Mouse (Mus musculus) cerebellum, adult 9-10 months (tissue): Measurements from ENCODE around the gene Spaca7.
"Not testable (repeated sequence)": the region's sequence is repeated elsewhere in the genome, so short reads cannot be mapped to it uniquely, and the experiment has no call there.

Experiments used
- DNase-seq: peaks from one replicate; pipeline ENCODE4 v3.0.0; 2022

Spaca7 gene

DNA sequence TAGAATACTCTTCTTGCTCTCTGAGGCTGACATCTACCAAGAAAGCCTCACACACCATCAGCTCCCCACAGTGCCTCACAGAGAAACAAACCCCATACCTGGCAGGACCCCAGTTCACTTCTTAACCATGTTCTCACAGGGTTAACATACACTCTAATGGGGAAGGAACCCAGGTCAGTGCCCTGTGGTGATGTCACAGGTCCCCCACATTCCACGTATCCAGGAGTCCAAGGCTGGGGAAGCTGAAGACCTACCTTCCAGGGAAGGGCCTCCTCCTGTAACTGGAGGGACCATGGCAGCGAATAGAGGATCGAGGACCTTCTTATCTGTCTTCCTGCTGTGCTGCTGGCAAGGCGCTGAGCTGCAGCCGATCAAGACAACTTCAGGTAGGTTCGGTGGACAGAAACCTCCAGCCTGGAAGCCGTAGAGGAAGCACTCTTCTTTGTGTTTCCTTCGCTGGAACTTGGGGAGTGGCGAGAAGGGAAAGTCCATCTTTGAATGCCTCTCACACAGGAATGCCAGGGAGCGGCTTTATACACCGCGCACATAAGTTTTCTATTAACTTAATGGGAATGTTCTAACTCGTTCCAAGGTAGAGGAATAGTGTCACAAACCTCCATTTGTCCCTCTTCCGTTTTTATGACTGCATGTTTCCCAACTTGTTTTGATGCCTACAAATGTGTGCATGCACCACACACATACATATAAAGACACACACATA, at the start of gene Spaca7:
TSS of gene Spaca7 (plus strand) at position 216 of the 721 bp plus-strand sequence.
- no peak for DNase-seq

DNA sequence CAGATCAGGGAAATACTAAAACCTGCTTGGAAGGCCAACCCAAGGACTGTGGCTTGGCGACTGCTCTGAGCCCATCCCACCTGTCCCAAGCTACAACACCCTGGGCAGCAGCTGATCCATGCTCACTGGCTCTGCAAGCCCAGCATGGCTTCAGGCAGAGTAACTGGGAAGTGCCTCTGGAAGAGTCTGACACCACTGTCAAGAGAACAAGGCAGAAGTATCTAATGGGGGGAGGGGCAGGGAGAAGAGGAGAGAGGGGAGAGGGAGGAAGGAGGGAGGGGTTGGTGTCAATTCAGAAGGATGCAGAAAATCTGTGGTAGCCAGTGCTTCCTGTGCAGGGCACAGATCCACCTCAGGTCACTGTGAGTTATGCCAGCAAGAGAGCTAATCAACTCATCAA, 48.5 kb upstream of the Spaca7 start:
- DNase-seq: no peak

DNA sequence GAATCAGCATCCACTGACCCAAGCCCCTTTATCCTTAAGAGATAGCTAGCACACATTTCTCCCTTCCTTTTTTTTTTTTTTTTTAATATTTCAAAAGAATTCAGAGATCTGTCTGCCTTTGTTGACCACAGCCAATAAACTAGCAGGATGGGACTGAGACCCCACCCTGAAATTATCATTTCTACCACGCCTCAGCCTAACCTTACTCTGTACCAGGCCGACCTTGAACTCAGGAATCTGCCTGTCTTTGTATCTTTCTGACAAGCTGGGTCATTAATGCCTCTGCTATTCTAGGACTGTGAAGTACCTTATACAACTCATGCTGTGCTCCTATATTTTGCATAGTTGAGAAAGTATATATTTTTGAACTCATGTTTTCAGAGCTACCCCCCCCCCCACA, 44.2 kb upstream of the Spaca7 start:
- DNase-seq: no peak

DNA sequence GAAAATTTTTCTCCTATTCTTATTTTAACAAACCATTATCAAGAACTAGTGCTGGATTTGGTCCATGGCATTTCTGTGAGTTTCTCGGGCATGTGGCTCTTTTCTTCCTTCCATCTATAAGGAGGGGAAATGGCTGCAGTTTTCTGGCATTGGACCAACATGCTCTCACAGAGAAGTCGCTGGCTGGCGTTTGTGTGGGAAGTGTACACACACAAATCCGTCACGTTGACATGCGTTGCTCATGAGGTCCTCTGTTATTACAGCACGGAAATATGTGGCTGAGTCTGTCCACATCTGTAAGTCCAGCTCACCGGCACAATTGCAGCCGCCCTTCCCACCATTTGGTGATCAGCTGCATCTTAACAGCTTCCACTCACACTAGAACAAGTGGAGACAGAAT, 37.2 kb upstream of the Spaca7 start:
- no peak for DNase-seq

DNA sequence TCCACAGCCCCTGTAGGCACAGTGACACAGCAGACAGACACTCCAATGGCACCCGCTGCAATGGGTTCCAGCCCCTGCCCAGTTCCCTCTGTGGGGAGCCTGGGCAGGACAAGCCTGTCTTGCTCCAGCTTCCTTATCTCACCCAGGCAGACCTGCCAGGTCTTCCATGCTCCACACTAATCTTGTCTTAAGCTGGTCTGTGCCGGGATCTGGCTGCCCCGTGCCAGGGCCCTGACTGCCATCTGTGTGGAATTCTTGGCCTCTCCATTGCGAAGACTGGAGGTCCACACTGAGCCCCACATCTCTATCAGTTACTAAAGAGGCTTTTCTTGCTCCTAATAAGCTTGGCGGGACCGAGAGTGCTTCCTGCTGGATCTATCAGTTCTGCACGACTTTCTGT, 36.5 kb upstream of the Spaca7 start:
- DNase-seq: no peak

DNA sequence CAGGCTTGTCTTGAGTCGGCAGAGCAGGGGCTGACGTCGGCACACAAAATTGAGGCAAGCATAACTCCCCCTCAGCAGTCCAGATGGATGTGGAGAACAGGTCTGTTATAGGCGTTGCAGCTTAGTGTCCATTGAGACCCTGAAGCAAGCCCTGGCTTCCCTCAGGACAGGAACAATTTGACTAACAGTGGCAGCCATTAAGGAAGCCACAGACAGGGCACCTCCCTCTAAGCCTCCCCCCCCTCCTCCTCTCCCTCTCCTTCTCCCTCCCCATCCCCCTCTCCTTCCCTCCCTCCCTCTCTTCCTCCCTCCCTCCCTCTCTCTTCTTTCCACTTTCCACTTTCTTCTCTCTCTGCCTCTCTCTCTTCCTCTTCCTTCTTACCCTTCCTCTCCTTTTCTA, 27.6 kb upstream of the Spaca7 start:
- no peak for DNase-seq

DNA sequence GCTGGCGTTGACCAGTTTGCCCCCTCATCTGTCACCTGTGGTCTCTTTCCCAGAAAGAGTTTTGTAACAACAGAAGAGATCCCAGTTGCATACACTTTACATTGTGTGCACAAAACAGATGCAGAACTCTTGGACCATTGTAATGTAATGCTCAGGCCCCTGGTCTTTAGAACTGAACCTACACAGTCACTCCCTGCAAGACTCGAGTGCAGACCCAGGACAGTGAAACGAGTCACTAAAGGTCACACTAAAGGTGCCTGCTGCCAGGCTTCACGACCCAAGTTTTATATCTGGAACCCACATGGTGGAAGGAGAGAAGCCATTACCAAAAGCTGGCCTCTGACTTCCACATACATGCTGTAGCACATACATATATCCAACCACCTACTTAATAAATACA, 27.2 kb upstream of the Spaca7 start:
- DNase-seq: no peak

DNA sequence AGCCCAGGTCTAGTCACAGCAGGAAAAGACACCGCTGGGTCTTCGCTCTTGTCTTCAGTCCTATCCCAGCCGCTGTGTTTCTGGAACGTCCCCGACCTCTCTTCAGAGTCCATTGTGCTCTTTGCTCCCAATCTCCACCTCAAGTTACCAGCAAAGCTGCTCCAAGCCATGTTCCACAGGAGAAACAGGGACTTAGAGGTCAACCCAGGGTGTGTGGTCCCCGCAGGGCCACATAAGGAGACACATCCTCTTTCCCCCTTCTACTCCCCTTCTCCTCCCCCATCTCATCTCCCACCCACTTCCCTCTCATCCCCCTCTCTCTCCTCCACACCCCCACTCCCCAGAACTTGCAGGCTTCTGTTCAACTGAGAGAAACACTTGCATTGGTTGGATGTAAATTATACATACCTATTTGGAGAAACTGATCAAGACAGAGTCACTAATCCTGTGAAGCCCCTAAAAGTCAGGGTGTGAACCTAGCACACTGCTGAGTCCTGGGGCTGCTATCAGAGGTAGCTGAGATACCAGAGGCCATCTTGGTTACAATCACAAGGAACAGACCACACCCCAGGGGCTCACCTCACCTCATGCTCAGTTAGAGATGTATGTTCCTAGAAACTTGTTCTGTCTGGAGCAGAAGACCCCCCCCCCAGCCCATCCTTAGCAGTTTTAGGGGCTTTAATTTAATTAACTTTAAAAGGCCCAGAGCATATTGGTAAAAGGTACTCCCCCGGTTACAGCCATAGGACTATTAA, 25.2 kb upstream of the Spaca7 start:
- no peak for DNase-seq

DNA sequence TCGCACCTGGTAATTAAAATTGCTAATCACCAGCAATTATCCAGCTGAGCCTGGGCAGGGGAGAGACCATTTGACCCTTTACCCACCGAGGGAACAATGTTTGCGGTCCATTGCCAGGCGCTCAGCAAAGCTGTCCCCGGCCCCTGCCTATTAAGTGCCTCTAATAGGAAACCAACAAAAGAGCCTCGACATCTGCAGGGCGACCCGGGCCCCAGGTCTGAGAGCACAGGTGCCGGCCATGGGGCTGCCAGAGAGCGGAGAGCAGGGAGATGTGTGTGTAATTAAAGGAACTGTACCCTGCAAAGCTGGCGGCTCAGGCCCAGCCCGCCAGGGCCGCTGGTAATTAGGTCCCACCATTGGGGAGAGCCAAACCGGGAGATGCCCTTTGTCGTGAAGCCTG, 24.6 kb upstream of the Spaca7 start:
- no peak for DNase-seq

DNA sequence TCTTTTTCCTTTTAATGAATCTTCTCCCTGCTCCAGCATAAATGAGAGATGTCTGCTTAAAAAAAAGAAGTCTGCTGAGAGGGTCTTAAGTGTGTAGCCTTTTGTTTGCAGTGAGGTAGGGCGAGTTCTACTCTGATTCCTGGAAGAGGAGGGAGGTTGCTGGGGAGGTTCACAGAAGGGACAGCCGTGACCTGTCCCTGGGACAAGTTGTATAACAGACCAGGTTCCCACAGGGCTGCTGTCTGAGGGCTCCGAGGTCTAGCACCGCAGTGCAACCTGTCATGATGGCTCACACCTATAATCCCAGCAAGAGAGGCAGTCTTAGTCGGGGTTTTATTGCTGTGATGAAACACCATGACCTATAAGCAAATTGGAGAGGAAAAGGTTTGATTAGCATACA, 24.1 kb upstream of the Spaca7 start:
- no peak for DNase-seq

DNA sequence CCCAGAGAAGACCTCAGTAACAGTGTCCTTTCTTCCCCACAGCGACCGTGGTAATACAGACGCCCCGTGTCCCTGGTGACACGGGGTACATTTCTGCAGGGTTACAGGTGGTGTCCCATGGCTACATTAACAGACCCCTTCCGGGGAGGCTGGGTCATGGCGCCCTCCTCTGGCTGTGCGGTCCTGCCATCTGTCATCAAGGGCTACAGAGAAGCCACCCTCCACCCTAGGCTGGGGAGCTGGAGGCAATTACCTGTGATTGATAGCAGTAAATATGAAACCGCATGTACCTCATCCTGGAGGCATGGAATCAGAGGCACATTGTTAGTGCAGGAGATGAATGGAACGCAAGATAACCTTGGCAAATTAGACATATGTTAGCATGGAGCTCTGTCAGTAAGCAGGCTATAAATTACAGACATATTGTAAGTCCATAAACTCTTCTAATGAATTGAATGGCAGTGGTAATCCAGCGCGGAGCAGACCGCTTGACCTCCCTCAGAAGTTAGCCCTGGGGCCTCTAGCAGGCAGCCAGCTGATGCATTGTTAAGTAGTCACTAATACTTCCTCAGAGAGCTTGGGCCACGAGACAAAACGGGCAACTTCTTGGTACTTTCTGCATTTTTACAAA, 17.2 kb upstream of the Spaca7 start:
- no peak for DNase-seq

DNA sequence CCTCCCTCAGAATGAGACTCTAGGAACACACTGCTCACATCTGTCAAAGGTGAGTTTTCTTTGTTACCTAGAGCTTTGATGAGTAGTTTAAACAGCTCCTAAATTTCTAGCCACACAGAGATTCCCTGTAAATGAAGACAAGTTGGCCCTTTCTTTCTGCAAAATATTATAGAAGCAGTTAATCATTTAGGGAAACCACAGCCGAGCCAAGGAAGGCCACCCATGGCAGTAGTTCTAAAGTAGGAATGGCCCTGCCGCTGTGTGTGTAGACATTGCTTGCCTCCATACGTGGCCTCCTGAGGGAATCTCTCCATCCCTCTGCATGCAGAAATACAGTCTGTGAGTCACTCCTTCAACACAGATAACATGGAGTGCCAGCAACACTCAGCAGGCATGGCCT, 14.0 kb upstream of the Spaca7 start:
- DNase-seq: no peak

DNA sequence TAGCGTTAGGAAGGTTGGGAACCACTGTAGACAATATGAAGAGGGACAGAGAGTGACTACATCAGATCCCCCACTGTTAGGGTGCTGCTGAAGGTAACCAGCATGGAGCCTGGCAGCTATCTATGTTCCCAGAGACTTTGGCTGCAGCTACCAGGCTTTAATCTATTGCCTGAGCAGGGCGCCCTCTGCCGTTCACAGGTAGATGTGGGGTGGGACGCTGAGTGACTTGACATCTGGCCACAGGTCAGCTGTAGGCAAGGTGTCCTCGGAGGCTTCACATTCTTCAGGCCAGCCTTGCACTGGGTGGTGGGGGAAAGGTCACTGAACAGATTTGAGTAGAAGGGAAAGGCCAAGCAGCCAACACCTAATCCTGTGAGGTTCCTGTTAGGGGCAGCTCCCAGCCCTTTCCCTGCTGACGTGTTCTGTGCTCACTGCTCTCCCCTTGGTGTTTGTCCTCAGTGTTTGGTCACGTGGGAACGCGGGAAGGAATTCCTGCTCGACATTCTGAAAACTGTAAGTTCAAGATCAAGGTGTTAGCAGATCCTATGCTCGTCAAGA, 11.3 kb upstream of the Spaca7 start:
- peak; percentile 26 for DNase-seq

DNA sequence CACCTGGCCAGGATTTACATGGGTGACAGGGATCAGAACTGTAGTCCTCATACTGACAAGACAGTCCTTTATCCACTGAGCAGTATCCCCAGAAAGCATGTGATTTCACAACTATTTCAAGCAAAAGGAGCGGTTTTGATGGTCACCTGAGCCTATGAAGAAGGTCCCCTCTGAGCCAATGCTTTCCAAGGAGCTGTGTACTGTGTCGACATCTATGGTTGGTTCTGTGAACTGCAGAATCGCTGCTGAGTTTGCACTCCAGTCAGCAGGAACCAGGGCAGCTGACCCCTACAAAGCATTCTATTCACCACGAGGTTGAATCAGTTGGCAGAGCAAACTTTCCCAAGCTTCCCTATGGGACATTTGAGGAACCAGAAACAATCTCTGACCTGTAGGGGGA, 8.5 kb upstream of the Spaca7 start:
- DNase-seq: peak; percentile 10

DNA sequence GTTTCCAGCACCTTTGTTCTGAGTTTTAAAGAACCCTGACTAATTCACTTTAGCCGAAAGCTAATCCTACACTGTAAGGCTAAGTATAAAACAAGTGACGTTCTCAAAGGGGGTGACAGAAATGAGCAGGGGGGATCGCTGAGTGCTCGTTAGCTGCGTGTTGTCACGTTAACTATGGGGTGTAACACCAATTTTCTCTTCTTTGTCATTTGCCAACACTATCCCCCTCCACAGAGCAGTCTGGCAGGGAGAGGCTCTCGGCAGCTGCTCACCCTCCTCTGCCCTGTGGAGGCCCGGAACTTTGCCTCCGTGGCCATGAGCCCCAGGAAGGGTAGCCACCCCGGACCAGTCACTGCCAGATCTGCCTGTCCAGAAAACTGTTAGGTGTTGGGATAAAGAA, 7.3 kb upstream of the Spaca7 start:
- DNase-seq: no peak

DNA sequence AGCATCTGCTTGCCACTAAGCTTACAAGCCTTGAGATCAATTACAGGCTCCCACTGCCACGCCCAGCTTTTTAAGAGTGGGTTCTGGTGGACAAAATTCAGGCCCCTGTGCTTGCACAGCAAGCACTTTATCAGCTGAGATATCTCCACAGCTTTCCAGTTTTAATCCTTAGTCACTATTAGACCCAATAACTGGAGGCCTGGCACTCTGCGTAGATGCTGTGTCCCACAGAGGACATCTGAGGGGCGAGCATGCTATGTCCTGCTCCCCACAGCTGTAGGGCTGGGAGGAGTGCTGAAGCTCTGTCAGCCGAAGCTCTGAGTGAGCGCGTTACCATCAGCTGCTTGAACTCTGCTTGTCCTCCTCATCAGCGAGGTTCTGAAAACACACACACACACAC, 6.3 kb upstream of the Spaca7 start:
- no peak for DNase-seq

DNA sequence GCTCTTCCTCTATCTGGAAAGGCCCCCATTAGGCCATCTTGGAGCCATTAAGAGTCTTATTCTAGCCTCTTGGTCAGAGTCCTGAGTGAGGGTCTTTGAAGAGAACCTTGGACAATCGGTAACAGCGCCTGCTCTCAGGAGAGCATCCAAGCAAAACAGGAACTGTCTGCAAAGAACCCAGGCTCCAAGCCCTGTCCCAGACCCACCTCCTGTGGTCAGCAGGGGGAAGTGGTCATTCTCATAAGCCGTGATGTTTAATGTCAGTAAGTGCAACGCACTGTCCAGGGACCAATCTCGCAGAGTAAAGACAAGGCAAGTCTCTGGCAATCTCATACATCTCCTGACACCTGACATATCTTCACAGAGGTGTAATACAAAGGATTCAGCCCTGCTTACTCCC, 3.2 kb downstream of the Spaca7 start:
- DNase-seq: no peak

DNA sequence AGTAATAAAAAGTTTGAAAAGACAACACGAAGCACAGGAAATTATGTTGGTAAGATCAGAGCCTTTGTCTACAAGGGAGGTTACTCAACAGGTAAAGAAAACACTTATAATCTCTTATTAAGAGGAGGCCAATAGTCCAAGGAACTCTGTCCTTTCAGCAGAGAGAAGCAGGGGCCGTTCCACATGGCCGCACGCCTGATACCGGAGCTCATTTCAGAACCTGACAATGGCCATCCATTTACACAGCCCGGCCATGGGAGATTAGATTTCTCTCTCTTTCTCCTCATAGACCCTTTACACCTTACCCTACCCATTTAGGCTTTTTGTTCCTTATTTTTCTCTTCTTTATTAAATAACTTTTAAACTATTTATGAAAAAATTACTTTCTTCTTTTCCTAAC, 3.9 kb downstream of the Spaca7 start:
- DNase-seq: no peak

DNA sequence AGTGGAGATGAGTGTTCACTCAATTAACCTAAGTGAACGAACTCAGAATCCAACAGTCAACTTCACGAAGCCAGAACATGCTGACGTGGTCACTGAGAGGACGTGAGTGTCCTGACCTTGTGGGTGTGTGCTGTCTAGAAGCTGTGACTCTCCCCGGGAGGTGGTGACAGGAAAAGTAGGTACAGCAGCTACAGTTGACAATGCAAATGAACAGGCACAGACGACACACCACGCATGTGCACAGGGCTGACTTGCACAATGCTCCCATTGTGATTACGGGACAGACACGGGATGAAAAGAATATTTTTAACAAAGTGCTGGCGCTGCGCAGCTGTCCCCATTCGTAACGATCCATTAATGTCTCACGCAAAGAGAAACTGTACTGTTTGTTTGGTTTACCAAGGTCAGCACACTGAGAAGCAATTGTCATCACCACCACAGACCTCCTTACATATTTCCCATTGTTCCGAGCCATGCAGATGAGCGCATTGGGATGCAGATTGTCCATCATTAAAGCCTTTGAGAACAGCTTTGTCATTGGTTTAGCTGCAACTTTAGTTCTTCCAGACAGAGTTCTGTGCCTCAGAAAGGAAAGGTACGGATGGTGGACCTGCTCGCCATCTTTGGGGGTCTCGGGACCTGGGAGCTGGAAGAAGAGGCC, 6.6 kb downstream of the Spaca7 start:
- DNase-seq: not testable (repeated sequence)

DNA sequence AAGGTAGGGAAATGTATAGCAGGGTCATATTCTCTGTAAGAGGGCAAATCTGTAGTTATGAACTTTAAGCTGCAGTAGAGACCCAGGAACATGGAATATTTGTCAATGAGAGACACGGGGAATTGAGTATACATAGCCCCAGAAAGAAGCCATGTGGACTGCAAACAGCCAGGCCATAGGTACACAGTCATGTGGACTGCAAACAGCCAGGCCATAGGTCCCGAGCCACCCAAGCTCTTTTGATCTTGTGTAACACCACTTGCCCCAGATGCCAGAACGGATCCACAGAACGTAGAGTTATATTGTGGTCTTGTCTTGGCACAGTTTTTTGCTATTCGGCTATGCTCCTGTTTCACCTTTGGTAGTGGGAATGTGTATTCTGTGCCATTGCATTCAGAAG, 11.0 kb downstream of the Spaca7 start:
- no peak for DNase-seq

DNA sequence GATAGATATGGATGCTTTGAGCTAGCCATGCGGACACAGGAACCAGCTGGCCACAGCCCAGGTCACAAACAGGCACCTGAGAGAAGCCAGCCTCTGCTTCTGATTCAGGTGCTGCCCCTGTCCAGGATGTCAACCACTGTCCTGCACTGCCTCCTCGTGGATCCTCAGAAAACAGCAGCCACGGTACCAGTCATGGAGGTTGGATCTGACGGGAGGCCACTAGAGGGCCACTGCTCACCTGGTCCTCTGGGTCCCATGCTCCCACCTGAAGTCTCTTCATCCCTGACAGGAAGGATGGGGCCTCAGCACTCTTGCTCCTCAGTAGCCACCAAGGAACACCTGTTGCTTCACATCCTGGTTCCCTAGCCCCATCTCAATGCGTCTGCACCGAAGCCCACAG, 34.4 kb downstream of the Spaca7 start:
- peak; percentile 74 for DNase-seq

DNA sequence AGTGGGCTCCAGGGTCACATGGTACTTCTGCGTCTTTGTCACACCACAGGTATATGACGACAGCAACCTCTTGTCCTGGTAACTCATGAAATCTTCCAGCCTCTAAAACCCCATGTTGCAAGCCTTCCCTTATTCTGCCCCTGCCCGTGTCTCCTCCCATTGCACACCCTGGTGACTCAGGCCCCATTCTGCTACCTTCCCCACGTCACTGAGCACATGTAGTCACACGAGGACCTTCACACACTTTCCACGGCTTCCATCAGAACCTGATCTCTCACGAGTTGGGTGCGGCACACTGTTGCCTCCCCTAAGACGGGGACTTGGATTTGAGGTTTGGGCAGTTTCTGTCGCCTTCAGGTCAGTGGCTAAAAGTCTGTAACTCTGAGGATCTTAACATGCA, 36.0 kb downstream of the Spaca7 start:
- DNase-seq: no peak

DNA sequence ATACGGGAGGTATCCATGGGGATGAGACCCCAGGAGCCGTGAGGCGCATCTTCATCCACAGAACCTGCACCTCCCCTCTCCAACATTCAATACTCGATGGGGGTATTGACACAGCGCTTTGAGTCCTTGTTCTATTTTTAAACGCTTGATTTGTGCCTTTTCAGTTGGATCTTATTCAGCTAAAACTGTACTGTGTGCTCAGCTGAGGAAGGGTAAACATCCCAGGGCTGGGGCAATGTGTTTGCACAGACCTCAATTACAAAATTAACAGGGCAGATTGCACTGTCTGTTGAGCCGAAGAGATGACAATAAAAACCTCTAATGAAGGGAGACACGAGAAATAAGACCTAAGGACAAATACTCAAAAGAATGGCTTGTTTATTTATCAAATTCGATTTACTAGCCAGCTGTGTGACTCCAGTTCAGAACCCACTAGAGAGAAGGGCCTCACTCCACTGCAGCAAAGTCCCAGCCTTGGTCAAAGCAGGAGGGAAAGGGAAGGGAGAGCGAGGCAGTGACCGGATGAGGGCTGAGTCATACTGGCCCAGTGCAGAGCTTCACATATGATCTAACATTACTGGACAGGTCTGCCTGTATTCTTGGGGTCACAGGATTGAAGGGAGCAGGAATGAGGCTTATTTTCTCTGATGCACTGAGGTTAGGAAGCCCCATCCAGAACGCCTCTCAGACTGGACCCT, 37.1 kb downstream of the Spaca7 start:
- DNase-seq: no peak
